Mouse (Mus musculus) midbrain, postnatal 0 days (tissue): ENCODE measurements at regions not wholly inside any gene's neighbourhood (a gene's known extent, or its start where the extent isn't known, plus 50 kb on each side); places are given as distances from the start of the nearest gene placed in this dataset.

ENCODE experiments used
- ATAC-seq: fragments of 200-750 bp; cut with Nextera tagmentation; 2 replicates; pipeline ENCODE4 v1.8.0; 2017; ENCODE audit warnings: moderate number of reproducible peaks, mild to moderate bottlenecking, moderate TSS enrichment, moderate library complexity; ENCODE audit not compliant: low FRiP score
- DNase-seq: peaks from one replicate; pipeline ENCODE4 v3.0.0-alpha.2; 2015; ENCODE audit warnings: low spot score
- H3K27ac ChIP-seq: fragments of 300-500 bp; sonication (generic); 2 replicates; pipeline ENCODE4 v1.5.1; 2014; ENCODE audit warnings: low read depth, mild to moderate bottlenecking, low read length, mixed read lengths
- H3K27me3 ChIP-seq: fragments of 300-500 bp; sonication (generic); 2 replicates; pipeline ENCODE4 v1.6.1; 2014; ENCODE audit warnings: low read length, control low read depth, mixed read lengths; ENCODE audit not compliant: insufficient read depth
- H3K36me3 ChIP-seq: fragments of 300-500 bp; sonication (generic); 2 replicates; pipeline ENCODE4 v1.6.1; 2014; ENCODE audit warnings: low read length, control low read depth, mixed read lengths; ENCODE audit not compliant: insufficient read depth
- H3K4me1 ChIP-seq: fragments of 300-500 bp; sonication (generic); 2 replicates; pipeline ENCODE4 v1.6.1; 2014; ENCODE audit warnings: mild to moderate bottlenecking, control low read depth, antibody characterized with exemption, low read length, mixed read lengths; ENCODE audit not compliant: insufficient read depth
- H3K4me2 ChIP-seq: fragments of 300-500 bp; sonication (generic); 2 replicates; pipeline ENCODE4 v1.6.1; 2014; ENCODE audit warnings: low read depth, mild to moderate bottlenecking, low read length, mixed read lengths; ENCODE audit not compliant: poor library complexity, severe bottlenecking
- H3K4me3 ChIP-seq: fragments of 300-500 bp; sonication (generic); 2 replicates; pipeline ENCODE4 v1.5.1; 2014; ENCODE audit warnings: low read depth, mild to moderate bottlenecking, low read length, moderate library complexity
- H3K9ac ChIP-seq: fragments of 300-500 bp; sonication (generic); replicated peaks from 2 replicates; pipeline ENCODE4 v1.6.1; 2014; ENCODE audit warnings: mild to moderate bottlenecking, low read length, moderate library complexity, mixed read lengths; ENCODE audit not compliant: poor library complexity, severe bottlenecking
- H3K9me3 ChIP-seq: fragments of 300-500 bp; sonication (generic); 2 replicates; pipeline ENCODE4 v1.6.1; 2016; ENCODE audit warnings: low read length, control low read depth
- CTCF ChIP-seq: IDR thresholded peaks from 2 replicates; pipeline ENCODE4 v1.5.1; 2016; ENCODE audit warnings: antibody characterized with exemption, mild to moderate bottlenecking
- WGBS: fragments of 180-500 bp; shearing (Covaris S2); extraction: QIAGEN DNeasy Blood & Tissue Kit; methylation state at CpG from one replicate; pipeline ENCODE4 v1.1.7; 2014; 5-methylcytosine and 5-hydroxymethylcytosine counted together

DNA sequence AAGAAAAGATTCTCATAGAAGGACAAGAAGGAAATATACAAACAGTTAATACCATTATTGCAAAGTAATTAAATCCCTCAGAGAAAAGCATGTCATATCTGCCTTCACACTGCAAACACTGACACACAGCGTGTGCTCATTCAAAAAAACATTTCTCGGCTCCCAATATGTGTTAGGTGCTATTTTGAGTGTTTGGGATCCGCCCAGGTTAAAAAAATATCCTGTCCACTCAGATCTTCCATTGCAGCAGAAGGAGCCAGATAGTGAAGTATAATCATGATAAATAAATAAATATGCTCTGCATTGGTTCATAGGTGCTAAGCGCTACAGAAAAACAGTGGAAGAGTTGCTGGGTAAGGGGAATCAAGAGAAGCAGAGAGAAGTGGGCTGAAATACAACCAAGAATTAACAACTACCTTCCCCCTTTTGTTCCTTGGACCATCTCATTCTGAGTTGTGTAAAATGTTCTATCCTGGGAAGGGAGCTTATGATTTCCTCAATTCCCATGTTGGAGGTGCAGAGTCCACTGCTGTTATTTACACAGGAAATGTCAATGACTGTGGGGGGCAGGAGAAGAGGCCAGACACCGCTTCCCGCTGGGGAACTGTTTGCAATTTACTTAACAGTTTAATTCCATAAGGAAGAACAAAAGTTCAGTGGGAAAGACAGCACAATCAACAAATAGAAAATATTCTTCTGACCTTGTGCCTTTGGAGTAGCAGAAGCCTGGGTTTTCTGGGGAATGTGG, 139.9 kb downstream of the Tle1 start:
- Histone ChIP-seq H3K4me2 (no peak overlapping the region), H3K27ac (no peak overlapping the region), H3K9me3 (no peaks in the 10 kb centered on the region), H3K36me3 (no peaks in the 10 kb centered on the region), H3K4me3 (no peak overlapping the region), H3K4me1 (no peaks in the 10 kb centered on the region), H3K27me3 (0 out of 2 replicates have a peak, but pooled peaks cover 3% of the 10 kb centered on the region), H3K9ac (no peak overlapping the region)
- ATAC-seq (no peak), DNase-seq (no peak)
- 77% methylated on average over 6 of the region's 6 CpGs for WGBS
- no peak for TF ChIP-seq CTCF

DNA sequence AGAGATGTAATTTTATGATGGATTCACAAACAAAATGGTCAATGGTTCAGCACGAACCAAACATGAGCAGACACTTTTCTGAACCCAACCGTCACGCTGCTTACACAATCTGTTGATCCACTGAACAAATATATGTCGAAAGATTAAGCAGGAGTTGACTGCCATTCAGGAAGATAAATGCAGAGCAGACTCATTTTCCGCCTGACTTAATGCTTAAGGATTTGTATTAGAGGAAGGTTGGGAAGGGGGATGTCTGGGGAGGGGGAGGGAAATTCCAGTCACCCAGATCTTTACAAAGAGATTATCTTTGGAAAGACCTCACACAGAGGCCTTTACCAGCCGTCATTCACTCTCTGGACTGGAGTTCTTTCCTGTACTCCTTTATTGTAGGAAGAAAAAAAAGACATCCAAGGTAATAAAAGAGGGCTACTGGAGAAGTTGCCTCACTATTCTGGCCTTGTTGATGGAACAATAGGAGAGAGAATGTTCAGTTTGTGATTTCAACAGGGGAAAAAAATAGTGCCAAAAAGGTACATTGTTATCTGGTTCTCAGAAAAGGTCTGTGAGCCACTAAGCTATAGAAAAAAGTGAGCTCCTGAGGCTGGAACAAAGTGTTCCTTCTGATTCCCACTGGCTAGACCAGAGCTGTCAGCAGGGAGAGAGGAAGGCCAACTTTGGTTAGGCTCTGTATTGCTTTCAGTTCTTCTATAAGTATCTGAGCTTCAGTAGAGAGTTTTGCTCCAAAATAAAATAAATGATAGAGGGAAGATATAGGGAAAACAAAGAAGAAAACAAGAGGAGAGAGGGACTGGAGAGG, 150.9 kb downstream of the Tle1 start:
- no peaks in the 10 kb centered on the region for H3K4me1 ChIP-seq
- H3K9me3 ChIP-seq, result no peaks in the 10 kb centered on the region
- TF ChIP-seq CTCF, result no peak
- H3K4me3 ChIP-seq, result no peak overlapping the region
- no peak overlapping the region for H3K9ac ChIP-seq
- H3K27me3 ChIP-seq, result peaks cover 8% of the 10 kb centered on the region; the same call in 1 of the 2 replicates
- H3K27ac ChIP-seq, result no peak overlapping the region
- H3K4me2 ChIP-seq, result no peak overlapping the region
- 18% methylated on average over 6 of the region's 6 CpGs for WGBS
- peak; percentile 46 for DNase-seq
- ATAC-seq, result no peak
- H3K36me3 ChIP-seq, result no peaks in the 10 kb centered on the region

- Histone ChIP-seq H3K27me3 (no peaks in the 10 kb centered on the region), H3K36me3 (no peaks in the 10 kb centered on the region), H3K4me1 (no peaks in the 10 kb centered on the region), H3K9me3 (0 out of 2 replicates have a peak, but pooled peaks cover 3% of the 10 kb centered on the region), H3K4me2 (no peak overlapping the region), H3K27ac (no peak overlapping the region), H3K4me3 (no peak overlapping the region), H3K9ac (no peak overlapping the region)
- 83% methylated on average over 2 of the region's 2 CpGs for WGBS
- DNase-seq (no peak), ATAC-seq (no peak)
- TF ChIP-seq CTCF, result no peak
Observed at GRCm38 (mm10) chr4:72022152-72022551, 178.6 kb downstream of the Tle1 start.

- Histone ChIP-seq H3K4me3 (no peak overlapping the region), H3K36me3 (no peaks in the 10 kb centered on the region), H3K4me1 (no peaks in the 10 kb centered on the region), H3K27ac (no peak overlapping the region), H3K9me3 (no peaks in the 10 kb centered on the region), H3K4me2 (no peak overlapping the region), H3K27me3 (no peaks in the 10 kb centered on the region), H3K9ac (no peak overlapping the region)
- WGBS, result 77% methylated on average over 2 of the region's 2 CpGs
- TF ChIP-seq CTCF, result no peak
- DNase-seq, result no peak
- no peak for ATAC-seq
Observed at GRCm38 (mm10) chr4:72014221-72014850, 186.4 kb downstream of the Tle1 start.

DNA sequence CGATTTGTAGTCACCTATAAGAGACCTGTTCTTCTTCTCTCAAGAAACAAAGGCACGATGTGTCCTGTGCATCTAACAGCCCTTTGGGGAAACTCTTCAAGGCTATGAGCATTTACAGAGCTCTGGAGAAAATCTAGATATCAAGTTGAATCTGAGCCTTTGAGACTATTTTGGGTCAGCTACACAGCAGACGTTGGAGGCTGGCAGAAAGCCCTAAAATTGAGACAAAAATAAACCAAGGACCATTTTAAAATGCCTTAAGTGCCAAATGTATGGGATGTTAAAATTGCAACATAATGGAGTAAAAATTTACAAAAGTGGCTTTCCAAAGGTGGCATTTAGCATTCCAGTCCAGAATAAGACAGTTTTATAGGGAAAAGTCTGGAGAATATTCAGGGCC, 187.1 kb downstream of the Tle1 start:
- no peak for DNase-seq
- no peak for ATAC-seq
- no peak overlapping the region for H3K4me3 ChIP-seq

More for the DNA sequence above, 187.1 kb downstream of the Tle1 start:
- Histone ChIP-seq H3K4me2 (no peak overlapping the region), H3K36me3 (no peaks in the 10 kb centered on the region), H3K4me1 (no peaks in the 10 kb centered on the region), H3K27me3 (no peaks in the 10 kb centered on the region), H3K9ac (no peak overlapping the region), H3K27ac (no peak overlapping the region), H3K9me3 (no peaks in the 10 kb centered on the region)
- no peak for TF ChIP-seq CTCF
- 84% methylated on average over 3 of the region's 3 CpGs for WGBS
